ENCODE assay signal across 8 mouse cellular contexts in genomic region chr4:134946024-134946744, GRCm38 (mm10). TPM values are rescaled to one million over a fixed set of nuclear protein-coding genes. Genes with fewer than 3 reads are reported as not detected.
DNase-seq lines count a peak whose midpoint lies in the region; ATAC-seq lines count a peak whose summit lies in the region.

No protein-coding gene starts in this region.

- H3K36me3 ChIP-seq in hindbrain, embryonic 13.5 days = no peaks in the 10 kb centered on the region

- peak overlapping the region; percentile 51 for H3K4me2 ChIP-seq in hindbrain, embryonic 13.5 days

- peak; percentile 87 for DNase-seq in R1 (ENCODE audit: low read depth, low spot score)
- DNase-seq in cerebellum, postnatal 25 days = peak; percentile 84 to 87
- DNase-seq in frontal cortex, postnatal 36 days (ENCODE audit: low spot score in 2 of 2) = peak; percentile 76 to 79
- DNase-seq in layer of hippocampus, postnatal 36 days = peak; percentile 72 to 77
- peak; percentile 79 for DNase-seq in lung, postnatal 36 days
- peak; percentile 92 for DNase-seq in retina, embryonic 14.5 days (ENCODE audit: low spot score)
- peak; percentile 68 for DNase-seq in urinary bladder, postnatal 14 days (ENCODE audit: low spot score)

- WGBS in hindbrain, embryonic 13.5 days = 12% methylated on average over 17 of the region's 17 CpGs

- H3K4me3 ChIP-seq in hindbrain, embryonic 13.5 days = no peak overlapping the region

- no peaks in the 10 kb centered on the region for H3K9me3 ChIP-seq in hindbrain, embryonic 13.5 days

- peaks cover 39% of the 10 kb centered on the region for H3K27me3 ChIP-seq in hindbrain, embryonic 13.5 days

- H3K9ac ChIP-seq in hindbrain, embryonic 13.5 days = peak overlapping the region; percentile 29; the same call in 1 of the 2 replicates

- ATAC-seq in hindbrain, embryonic 13.5 days (ENCODE audit: low FRiP score) = peak; percentile 47; the same call in 1 of the 2 replicates

- H3K27ac ChIP-seq in hindbrain, embryonic 13.5 days = no peak overlapping the region

- H3K4me1 ChIP-seq in hindbrain, embryonic 13.5 days (replicated peaks) = peaks cover 21% of the 10 kb centered on the region

RNA-seq across cellular contexts. Expression of gene Syf2, which starts 15.5 kb away (rescaled TPM):
- polyA plus RNA-seq in hindbrain, embryonic 13.5 days (2015; fragmentation: Nextera tagmentation; extraction: Ambion mirVana) = 65.5 and 70.4 TPM in 2 replicates
- total RNA-seq in layer of hippocampus, postnatal 36 days (2021) = 10 to 100 TPM; 48.1 to 51.9 TPM

RNA-seq across cellular contexts. Expression of gene Rsrp1, which starts 22.8 kb away (rescaled TPM):
- 538 and 556 TPM in 2 replicates for polyA plus RNA-seq in hindbrain, embryonic 13.5 days (2015; fragmentation: Nextera tagmentation; extraction: Ambion mirVana)
- total RNA-seq in layer of hippocampus, postnatal 36 days (2021) = 100 to 1,000 TPM; 238 to 257 TPM

RNA-seq across cellular contexts. Expression of gene Tmem50a, which starts 31.4 kb away (rescaled TPM):
- 211 and 212 TPM in 2 replicates for polyA plus RNA-seq in hindbrain, embryonic 13.5 days (2015; fragmentation: Nextera tagmentation; extraction: Ambion mirVana)
- total RNA-seq in layer of hippocampus, postnatal 36 days (2021) = 100 to 1,000 TPM; 103 to 115 TPM
